Mouse (Mus musculus): ENCODE results near the gene Serinc3.
"Not testable (repeated sequence)": the region's sequence is repeated elsewhere in the genome, so short reads cannot be mapped to it uniquely, and the experiment has no call there.

The Serinc3 gene

DNA sequence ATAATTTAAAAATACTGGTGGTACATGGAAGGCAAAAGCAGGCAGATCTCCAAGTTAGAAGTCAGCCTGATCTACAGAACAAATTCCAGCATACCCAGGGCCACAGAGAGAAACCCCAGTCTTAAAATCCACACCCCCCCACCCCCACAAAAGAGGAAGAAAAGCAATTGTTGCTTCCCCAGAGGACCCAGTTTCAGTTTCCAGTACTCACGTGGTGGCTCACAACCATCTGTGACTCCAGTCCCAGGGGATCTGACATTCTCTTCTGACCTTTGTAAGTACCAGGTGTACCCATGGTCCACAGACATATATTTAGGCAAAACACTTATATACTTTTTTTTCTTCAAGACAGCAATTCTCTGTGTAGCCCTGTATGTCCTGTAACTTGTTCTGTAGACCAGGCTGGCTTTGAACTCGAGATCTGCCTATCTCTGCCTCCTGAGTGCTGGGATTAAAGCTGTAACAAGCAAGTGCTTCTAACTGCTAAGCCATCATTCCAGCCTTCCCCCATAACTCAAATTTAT, 17.8 kb upstream of the Serinc3 start:
- DNase-seq (ENCODE audit: extremely low spot score, low spot score), result no peak

DNA sequence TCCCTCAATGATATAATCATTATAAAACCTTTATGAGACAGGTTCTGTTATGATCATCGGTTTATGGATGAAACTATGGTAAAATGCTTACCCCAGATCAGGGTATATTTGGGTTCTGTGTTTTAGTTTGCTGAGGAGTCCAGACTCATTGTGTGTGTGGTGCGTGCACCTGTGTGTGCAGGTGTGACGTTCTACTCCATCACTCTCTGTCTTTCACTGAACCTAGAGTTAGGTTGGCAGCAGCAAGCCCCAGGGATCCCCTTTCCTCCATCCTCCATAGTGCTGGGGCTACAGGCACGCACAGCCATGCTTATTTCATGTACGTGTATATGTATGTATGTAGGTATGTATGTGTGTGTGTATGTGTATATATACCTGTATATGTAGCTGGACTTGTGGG, 17.1 kb upstream of the Serinc3 start:
- DNase-seq (ENCODE audit: extremely low spot score, low spot score), result no peak

DNA sequence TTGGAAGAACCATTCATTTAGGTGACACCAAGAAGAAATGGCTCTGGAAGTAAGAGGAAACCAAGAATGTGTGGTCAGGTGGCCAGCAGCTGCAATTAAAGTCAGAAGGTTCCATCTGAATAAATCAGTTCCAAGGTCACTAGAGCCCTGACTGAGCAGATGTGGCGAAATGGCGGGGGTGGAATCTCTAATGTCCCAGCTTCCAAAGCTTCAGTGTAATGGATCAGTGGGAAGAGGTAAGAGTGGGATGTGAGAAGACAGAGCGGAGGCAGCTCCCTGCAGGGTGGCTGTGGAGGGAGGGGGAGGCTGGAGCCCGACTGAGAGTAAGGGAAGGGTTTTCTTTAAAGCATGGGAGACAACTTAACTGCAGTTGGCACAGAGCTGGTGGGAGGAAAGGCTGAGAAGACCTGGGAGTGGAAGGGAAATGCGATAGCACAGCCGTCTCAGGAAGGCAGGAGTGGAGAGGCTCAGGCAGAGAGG, 16.5 kb upstream of the Serinc3 start:
- DNase-seq (ENCODE audit: extremely low spot score, low spot score), result peak; percentile 24

- no peak for DNase-seq (ENCODE audit: extremely low spot score, low spot score)
Observed at GRCm38 (mm10) chr2:163660103-163660701, 15.3 kb upstream of the Serinc3 start.

DNA sequence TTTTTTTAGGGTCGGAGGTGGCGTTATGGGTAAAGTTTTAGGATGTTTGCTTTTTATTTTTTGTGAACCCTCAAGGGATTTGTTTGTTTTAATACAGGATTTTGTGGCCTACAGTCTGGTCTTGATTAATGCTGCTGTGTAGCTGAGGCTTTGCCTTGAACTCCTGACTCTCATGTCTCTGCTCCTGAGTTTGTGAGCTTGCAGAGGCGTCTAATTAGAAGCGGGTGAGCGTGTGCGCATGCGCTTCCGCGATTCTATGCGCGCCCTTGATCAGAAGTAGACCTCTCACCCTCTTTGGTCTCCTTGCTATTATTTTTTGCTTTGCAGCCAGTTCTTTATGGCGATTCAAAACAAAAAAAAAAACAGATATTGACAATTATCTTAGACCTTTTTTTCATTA, 14.5 kb upstream of the Serinc3 start:
- DNase-seq (ENCODE audit: extremely low spot score, low spot score), result no peak

DNA sequence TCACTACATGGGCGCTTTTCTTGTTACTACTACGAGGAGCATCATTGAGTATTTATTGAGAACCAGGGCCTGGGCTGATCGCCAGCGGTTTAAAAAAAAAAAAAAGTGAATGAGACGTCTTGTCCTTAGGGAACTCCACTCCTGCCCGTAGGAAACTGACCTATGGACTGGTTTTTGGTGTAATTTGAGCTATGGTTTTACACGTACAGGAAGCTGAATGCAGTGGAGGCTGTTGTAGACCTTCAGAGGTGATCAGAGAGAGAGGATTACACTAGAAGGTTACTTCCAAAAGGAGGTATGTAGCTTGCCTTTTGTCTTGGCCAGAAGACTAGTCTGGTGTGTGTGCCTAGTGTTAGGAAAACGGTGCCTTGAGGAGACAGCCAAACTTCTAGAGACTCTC, 14.0 kb upstream of the Serinc3 start:
- DNase-seq (ENCODE audit: extremely low spot score, low spot score), result peak; percentile 45

- peak; percentile 92 for DNase-seq (ENCODE audit: extremely low spot score, low spot score)
Observed at GRCm38 (mm10) chr2:163657975-163658886, 13.3 kb upstream of the Serinc3 start, which contains the start of gene Pkig. TSS of gene Pkig (plus strand) at chr2:163658386.

DNA sequence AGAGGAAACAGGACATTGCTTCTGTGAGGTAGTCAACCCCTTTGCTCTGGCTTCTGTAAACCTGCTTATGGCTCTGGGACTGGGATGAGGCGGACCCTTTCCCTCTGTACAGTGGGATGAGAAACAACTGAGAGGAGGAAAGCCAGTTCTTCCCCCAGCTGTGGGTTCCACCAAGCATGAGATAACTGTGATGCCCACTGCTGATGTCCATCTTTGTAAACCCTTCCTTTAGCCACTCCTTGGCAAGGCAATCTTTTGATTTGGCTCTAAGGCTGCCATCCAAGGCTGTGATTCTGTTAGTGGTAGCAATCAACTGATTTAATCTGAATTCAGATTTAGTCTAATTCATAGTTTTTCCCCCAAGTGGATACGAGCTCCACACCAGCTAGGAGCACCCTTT, 12.6 kb upstream of the Serinc3 start:
- no peak for DNase-seq (ENCODE audit: extremely low spot score, low spot score)

GRCm38 (mm10) chr2:163655699-163656098, 10.8 kb upstream of the Serinc3 start:
- DNase-seq (ENCODE audit: extremely low spot score, low spot score), result not testable (repeated sequence)

DNA sequence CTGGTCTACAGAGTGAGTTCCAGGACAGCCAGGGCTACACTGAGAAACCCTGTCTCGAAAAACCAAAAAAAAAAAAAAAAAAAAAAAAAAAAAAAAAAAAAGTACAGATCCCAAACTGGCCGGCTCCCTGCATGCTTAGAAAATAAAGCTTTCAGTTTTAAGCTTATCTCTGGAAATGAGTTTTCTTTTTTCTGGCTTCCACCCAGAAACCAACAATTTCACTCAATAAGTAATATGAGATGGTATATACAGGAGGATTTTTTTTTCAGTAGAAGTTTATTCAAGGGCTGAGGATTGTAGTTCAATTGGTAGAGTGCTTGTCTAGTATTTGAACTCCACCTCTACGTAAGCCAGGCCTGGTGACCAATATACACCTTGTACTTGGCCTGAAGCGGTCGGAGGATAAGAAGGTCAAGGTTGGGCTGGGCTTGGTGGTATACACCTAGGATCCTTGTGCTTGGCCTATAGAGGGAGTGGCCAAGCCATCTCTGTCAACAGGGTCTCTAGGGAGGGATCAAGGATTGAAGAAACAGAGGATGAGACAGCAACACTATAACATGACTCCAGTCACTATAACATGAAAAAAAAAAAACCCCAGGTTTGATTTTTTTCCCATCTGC, 1.6 kb upstream of the Serinc3 start:
- DNase-seq (ENCODE audit: extremely low spot score, low spot score), result no peak

DNA sequence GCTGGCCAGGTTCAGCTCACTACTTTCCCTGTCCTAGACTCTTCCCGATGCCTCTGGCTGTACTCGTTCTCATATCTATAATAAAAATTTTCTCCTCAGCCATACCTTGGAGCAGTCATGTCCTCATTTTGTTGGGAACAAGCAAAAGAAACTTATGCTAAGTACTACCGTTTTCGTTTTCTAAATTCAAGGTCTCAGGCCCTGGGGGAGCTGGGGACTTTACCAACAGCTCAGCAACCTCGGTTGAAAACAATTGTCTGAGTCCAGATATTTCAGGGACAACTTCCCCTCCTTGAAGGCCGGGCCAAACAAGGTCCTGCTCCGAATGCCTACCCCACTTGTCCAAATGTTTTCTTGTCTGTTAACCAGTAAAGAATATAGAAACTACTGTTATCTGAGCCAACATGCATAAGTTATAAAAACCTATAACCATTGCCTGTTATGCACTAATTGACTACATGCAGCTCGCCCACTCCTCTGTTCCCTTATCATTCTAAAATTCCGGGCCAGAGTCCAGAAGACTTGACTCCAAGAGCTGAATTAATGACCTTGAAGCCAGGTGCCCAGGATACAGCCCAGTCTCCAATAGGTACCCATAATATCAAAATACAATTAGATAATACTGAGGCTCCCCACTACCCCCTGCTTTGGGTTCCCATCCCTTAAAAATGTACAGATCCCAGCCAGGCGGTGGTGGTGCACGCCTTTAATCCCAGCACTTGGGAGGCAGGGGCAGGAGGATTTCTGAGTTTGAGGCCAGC, 949 bp upstream of the Serinc3 start:
- no peak for DNase-seq (ENCODE audit: extremely low spot score, low spot score)

DNA sequence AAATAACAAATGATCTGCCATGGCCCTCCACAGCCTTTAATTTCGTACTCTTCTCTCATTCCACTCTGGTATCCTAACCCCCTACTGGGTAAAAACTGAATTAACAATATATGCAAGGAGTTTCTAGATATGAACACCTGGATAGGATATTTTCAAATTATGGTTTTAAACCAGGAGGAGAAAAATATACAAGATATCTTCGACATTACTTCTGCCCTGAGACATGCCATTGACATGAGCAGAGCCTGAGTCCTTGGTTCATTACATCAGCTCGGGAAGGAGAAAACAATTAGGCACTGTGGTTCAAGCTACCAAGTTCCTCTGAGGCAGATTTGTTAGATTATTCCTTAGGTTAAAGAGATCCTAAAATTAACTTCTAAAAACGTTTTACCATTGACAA, 884 bp downstream of the Serinc3 start:
- no peak for DNase-seq (ENCODE audit: extremely low spot score, low spot score)

DNA sequence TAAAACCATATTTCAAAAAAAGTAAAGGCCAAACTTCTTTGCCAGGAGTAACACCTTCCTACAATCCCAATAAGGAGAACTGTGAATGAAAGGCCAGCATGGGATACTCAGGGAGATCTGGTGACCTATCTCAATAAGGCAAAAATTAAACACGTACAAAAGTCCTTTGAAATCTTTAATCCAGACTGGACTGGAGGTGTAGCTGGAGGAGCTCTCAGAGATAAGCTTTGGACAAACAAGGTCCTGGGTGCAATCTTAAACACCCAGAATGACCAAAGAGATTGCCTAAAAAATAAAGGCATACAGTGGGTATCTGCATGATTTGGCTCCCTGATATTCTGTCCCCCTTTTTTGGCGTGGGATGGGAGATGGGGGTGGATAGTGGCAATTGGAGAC, 1.4 kb downstream of the Serinc3 start:
- DNase-seq (ENCODE audit: extremely low spot score, low spot score), result no peak

- DNase-seq (ENCODE audit: extremely low spot score, low spot score), result no peak
Observed at GRCm38 (mm10) chr2:163642685-163643575, 2.0 kb downstream of the Serinc3 start.

DNA sequence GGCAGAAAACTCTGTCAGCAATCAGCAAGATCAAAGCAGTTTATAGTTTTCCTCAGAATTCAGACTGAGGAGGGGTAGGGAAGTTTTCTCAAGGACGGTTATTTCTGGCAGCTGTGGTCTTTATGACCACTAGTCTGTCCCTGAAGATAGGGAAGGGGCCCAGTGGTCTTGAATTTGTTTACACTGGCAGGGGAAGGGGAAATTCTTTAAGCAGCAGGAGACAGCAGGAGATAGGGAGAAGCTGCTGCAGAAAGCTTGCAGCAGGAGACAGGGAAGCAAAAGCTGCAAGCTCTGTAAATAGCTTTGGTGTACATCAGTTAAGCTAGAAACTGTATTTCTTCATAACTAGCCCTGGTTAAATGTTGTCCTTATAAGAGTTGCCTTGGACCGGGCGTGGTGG, 3.2 kb downstream of the Serinc3 start:
- no peak for DNase-seq (ENCODE audit: extremely low spot score, low spot score)

- DNase-seq (ENCODE audit: extremely low spot score, low spot score), result no peak
Observed at GRCm38 (mm10) chr2:163640493-163640892, 4.4 kb downstream of the Serinc3 start.

DNA sequence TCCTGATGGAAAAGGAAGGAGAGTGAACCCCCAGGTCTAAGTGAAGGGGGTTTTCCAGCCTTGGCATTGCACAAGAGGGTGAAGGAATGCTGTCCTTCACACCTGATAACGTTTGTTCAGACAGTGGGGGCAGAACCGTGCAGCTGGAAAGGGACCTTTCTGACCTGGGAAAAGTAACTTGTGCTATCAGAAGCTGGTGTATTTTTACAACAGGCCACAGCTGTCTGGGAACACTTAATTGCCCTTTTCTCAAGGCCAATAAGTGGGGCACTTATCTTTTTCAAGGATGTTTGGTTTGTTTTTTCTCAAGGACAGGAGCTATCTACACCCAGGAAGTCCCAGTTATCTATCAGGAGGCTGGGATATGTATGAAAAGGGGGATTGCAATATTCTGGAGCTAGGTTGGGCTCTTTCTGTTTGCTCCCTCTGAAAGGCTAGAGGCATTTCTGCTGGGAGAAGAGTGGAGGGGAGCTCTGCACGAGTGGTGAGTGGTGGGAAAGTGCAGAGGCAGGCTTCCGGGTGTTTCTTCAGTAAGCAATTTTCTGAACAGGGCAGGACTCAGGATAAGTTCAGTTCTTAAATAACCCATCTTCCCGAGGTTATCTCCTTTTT, 7.2 kb downstream of the Serinc3 start:
- DNase-seq (ENCODE audit: extremely low spot score, low spot score), result no peak

- DNase-seq (ENCODE audit: extremely low spot score, low spot score), result no peak
Observed at GRCm38 (mm10) chr2:163636057-163636456, 8.9 kb downstream of the Serinc3 start.

- DNase-seq (ENCODE audit: extremely low spot score, low spot score), result no peak
Observed at GRCm38 (mm10) chr2:163634211-163634610, 10.7 kb downstream of the Serinc3 start.

- no peak for DNase-seq (ENCODE audit: extremely low spot score, low spot score)
Observed at GRCm38 (mm10) chr2:163631715-163632114, 13.2 kb downstream of the Serinc3 start.

All from neural tube, embryonic 10.5 days (tissue).